Mouse (Mus musculus): ENCODE data around the gene Olfr1442. TPM values are rescaled to one million over a fixed set of nuclear protein-coding genes. Genes with fewer than 3 reads are reported as not detected.

Olfr1442 gene
- total RNA-seq (2014; fragmentation: Nextera tagmentation) (not detected in 2 replicates), total RNA-seq (2017) (0.05 and 0.06 TPM in 2 replicates), polyA plus RNA-seq (2012) (not detected in 2 replicates)

DNA sequence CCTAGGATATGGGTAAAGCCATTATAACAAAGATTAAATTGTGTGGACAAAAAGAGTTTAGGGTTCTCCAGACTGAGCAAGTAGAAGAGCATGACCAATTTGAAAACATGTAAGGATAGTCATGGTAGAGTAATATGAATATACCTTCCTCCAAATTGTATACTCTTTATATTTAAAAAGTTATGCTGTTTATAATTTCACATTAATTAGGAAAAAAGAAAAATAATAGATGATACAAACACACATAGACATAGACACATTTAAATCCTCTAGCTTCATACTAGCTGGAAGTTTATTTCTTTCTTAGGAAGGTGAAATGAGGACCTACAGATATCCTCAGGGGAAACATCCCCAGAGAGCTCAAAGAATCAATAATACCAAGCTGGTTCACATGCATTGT, at the start of gene Olfr1442:
TSS of gene Olfr1442 (plus strand) at position 301 of the 400 bp plus-strand sequence.
- ATAC-seq (ENCODE audit: extremely low read depth, insufficient number of reproducible peaks, low FRiP score, poor library complexity, severe bottlenecking) (no peak), DNase-seq (ENCODE audit: low spot score) (no peak)
- TF ChIP-seq GATA2 (IDR thresholded peaks at IDR 0.05; ENCODE audit: borderline replicate concordance, low read depth, low read length) = no peak
- TF ChIP-seq POLR2AphosphoS5 (IDR thresholded peaks at IDR 0.05; ENCODE audit: insufficient replicate concordance, low read depth, low read length) = no peak
- TF ChIP-seq CTCF (IDR thresholded peaks at IDR 0.05; ENCODE audit: low read depth, low read length) = no peak
- no peak for TF ChIP-seq GATA1 (IDR thresholded peaks at IDR 0.05; ENCODE audit: borderline replicate concordance, low read length)
- TF ChIP-seq TAL1 (conservative IDR thresholded peaks at IDR 0.05; ENCODE audit: low read depth, low read length) = no peak
- Histone ChIP-seq H3K4me1 (ENCODE audit: insufficient read depth, low read depth, low read length) (no peaks in the 10 kb centered on the region), H3K9me3 (replicated peaks) (no peaks in the 10 kb centered on the region), H3K36me3 (replicated peaks) (no peaks in the 10 kb centered on the region), H3K4me3 (ENCODE audit: low read depth, low read length) (no peak within 1 kb of the TSS), H3K27me3 (ENCODE audit: insufficient read depth, low read length) (peaks cover 3% of the 10 kb centered on the region; the same call in 1 of the 2 replicates)

DNA sequence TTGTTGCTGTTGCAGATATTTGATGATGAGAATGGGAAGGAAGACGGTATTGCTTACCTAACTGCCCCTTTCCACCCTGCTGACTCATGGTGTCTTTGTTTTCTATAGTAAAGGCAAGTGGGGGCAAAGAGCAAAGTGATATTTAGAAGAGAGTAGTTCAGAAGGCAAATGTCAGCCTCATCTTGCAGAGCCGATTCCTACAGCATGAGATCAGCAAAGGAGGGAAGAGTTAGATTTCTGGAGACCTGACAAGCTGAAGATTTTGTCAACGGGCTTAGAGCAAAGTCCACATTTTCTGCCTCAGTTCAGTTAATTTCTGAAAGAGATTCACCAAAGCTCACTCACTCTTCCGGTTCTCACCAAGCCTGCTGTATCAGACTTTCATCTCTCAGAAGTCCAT, 37.1 kb upstream of the Olfr1442 start, which contains the start of gene Glyat:
TSS of gene Glyat (plus strand) at position 133 of the 400 bp plus-strand sequence.
- Histone ChIP-seq H3K4me1 (ENCODE audit: insufficient read depth, low read depth, low read length) (no peaks in the 10 kb centered on the region), H3K36me3 (replicated peaks) (no peaks in the 10 kb centered on the region), H3K27me3 (ENCODE audit: insufficient read depth, low read length) (peaks cover 2% of the 10 kb centered on the region; the same call in 1 of the 2 replicates), H3K9me3 (replicated peaks) (no peaks in the 10 kb centered on the region), H3K4me3 (ENCODE audit: low read depth, low read length) (no peak within 1 kb of the TSS)
- no peak for TF ChIP-seq TAL1 (conservative IDR thresholded peaks at IDR 0.05; ENCODE audit: low read depth, low read length)
- no peak for TF ChIP-seq GATA2 (IDR thresholded peaks at IDR 0.05; ENCODE audit: borderline replicate concordance, low read depth, low read length)
- no peak for TF ChIP-seq CTCF (IDR thresholded peaks at IDR 0.05; ENCODE audit: low read depth, low read length)
- TF ChIP-seq GATA1 (IDR thresholded peaks at IDR 0.05; ENCODE audit: borderline replicate concordance, low read length) = no peak
- no peak for TF ChIP-seq POLR2AphosphoS5 (IDR thresholded peaks at IDR 0.05; ENCODE audit: insufficient replicate concordance, low read depth, low read length)
- no peak for DNase-seq (ENCODE audit: low spot score)
- no peak for ATAC-seq (ENCODE audit: extremely low read depth, insufficient number of reproducible peaks, low FRiP score, poor library complexity, severe bottlenecking)

DNA sequence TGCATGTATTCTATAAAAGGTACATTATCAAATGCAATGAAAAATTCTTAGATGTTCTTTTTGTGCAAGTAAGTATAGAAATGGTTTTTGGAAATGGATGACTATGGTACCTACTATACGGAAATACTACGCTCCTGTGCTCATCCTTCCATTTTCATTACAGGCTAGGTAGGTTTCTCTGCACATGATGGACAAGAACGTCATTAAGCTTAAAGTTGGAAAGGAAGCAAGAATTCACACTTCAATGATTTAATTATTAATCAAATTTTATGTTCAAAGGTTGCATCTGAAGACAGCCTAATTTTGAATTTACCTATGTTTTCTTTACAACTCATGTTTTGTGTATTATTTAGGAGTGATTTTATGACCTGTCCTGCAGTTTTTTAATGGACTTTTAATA, 36.0 kb upstream of the Olfr1442 start:
- Histone ChIP-seq H3K4me1 (ENCODE audit: insufficient read depth, low read depth, low read length) (no peaks in the 10 kb centered on the region), H3K4me3 (ENCODE audit: low read depth, low read length) (no peak overlapping the region), H3K36me3 (replicated peaks) (no peaks in the 10 kb centered on the region), H3K27me3 (ENCODE audit: insufficient read depth, low read length) (no peaks in the 10 kb centered on the region), H3K9me3 (replicated peaks) (no peaks in the 10 kb centered on the region)
- TF ChIP-seq GATA2 (IDR thresholded peaks at IDR 0.05; ENCODE audit: borderline replicate concordance, low read depth, low read length) (no peak), CTCF (IDR thresholded peaks at IDR 0.05; ENCODE audit: low read depth, low read length) (no peak), POLR2AphosphoS5 (IDR thresholded peaks at IDR 0.05; ENCODE audit: insufficient replicate concordance, low read depth, low read length) (no peak), TAL1 (conservative IDR thresholded peaks at IDR 0.05; ENCODE audit: low read depth, low read length) (no peak), GATA1 (IDR thresholded peaks at IDR 0.05; ENCODE audit: borderline replicate concordance, low read length) (no peak)
- DNase-seq (ENCODE audit: low spot score) = no peak
- no peak for ATAC-seq (ENCODE audit: extremely low read depth, insufficient number of reproducible peaks, low FRiP score, poor library complexity, severe bottlenecking)

- TF ChIP-seq CTCF (IDR thresholded peaks at IDR 0.05; ENCODE audit: low read depth, low read length) = no peak
- no peak for TF ChIP-seq GATA2 (IDR thresholded peaks at IDR 0.05; ENCODE audit: borderline replicate concordance, low read depth, low read length)
- no peak for TF ChIP-seq GATA1 (IDR thresholded peaks at IDR 0.05; ENCODE audit: borderline replicate concordance, low read length)
- TF ChIP-seq POLR2AphosphoS5 (IDR thresholded peaks at IDR 0.05; ENCODE audit: insufficient replicate concordance, low read depth, low read length) = no peak
- TF ChIP-seq TAL1 (conservative IDR thresholded peaks at IDR 0.05; ENCODE audit: low read depth, low read length) = no peak
- H3K4me1 ChIP-seq (ENCODE audit: insufficient read depth, low read depth, low read length) = no peaks in the 10 kb centered on the region
- DNase-seq (ENCODE audit: low spot score) (no peak), ATAC-seq (ENCODE audit: extremely low read depth, insufficient number of reproducible peaks, low FRiP score, poor library complexity, severe bottlenecking) (no peak)
- no peaks in the 10 kb centered on the region for H3K9me3 ChIP-seq (replicated peaks)
- no peaks in the 10 kb centered on the region for H3K36me3 ChIP-seq (replicated peaks)
- H3K27me3 ChIP-seq (ENCODE audit: insufficient read depth, low read length) = no peaks in the 10 kb centered on the region; the same call in 1 of the 2 replicates
- H3K4me3 ChIP-seq (ENCODE audit: low read depth, low read length) = no peak overlapping the region
These were observed 35.3 kb upstream of the Olfr1442 start for GRCm38 (mm10) chr19:12634963-12635362.

DNA sequence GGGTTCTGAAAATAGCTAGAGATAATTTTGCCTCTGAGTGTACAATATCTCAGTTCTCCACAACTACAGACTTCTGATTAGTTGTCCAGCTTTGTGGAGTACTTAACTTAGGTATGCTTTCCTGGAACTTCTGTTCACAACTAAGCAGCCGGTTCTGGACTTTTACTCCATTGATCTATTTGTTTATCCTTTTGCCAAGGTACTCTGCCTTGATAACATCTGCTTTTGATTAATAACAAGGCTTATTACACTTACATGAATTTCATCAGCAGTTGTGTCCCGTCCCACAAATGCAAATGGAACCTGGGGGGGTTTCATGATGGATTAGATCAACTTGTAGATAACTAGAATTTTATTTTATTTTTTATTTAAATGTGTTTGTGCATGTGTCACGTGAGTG, 33.4 kb upstream of the Olfr1442 start:
- DNase-seq (ENCODE audit: low spot score) (no peak), ATAC-seq (ENCODE audit: extremely low read depth, insufficient number of reproducible peaks, low FRiP score, poor library complexity, severe bottlenecking) (no peak)
- H3K4me1 ChIP-seq (ENCODE audit: insufficient read depth, low read depth, low read length) = no peaks in the 10 kb centered on the region
- TF ChIP-seq GATA2 (IDR thresholded peaks at IDR 0.05; ENCODE audit: borderline replicate concordance, low read depth, low read length) (no peak), TAL1 (conservative IDR thresholded peaks at IDR 0.05; ENCODE audit: low read depth, low read length) (no peak), POLR2AphosphoS5 (IDR thresholded peaks at IDR 0.05; ENCODE audit: insufficient replicate concordance, low read depth, low read length) (no peak), GATA1 (IDR thresholded peaks at IDR 0.05; ENCODE audit: borderline replicate concordance, low read length) (no peak), CTCF (IDR thresholded peaks at IDR 0.05; ENCODE audit: low read depth, low read length) (no peak)
- no peaks in the 10 kb centered on the region; the same call in 1 of the 2 replicates for H3K27me3 ChIP-seq (ENCODE audit: insufficient read depth, low read length)
- H3K4me3 ChIP-seq (ENCODE audit: low read depth, low read length) = no peak overlapping the region
- no peaks in the 10 kb centered on the region for H3K36me3 ChIP-seq (replicated peaks)
- H3K9me3 ChIP-seq (replicated peaks) = no peaks in the 10 kb centered on the region

- no peaks in the 10 kb centered on the region; the same call in 1 of the 2 replicates for H3K27me3 ChIP-seq (ENCODE audit: insufficient read depth, low read length)
- H3K36me3 ChIP-seq (replicated peaks) = no peaks in the 10 kb centered on the region
- no peak overlapping the region for H3K4me3 ChIP-seq (ENCODE audit: low read depth, low read length)
- DNase-seq (ENCODE audit: low spot score) = no peak
- no peaks in the 10 kb centered on the region for H3K9me3 ChIP-seq (replicated peaks)
- ATAC-seq (ENCODE audit: extremely low read depth, insufficient number of reproducible peaks, low FRiP score, poor library complexity, severe bottlenecking) = no peak
- no peaks in the 10 kb centered on the region for H3K4me1 ChIP-seq (ENCODE audit: insufficient read depth, low read depth, low read length)
- TF ChIP-seq GATA1 (IDR thresholded peaks at IDR 0.05; ENCODE audit: borderline replicate concordance, low read length) (no peak), GATA2 (IDR thresholded peaks at IDR 0.05; ENCODE audit: borderline replicate concordance, low read depth, low read length) (no peak), TAL1 (conservative IDR thresholded peaks at IDR 0.05; ENCODE audit: low read depth, low read length) (no peak), CTCF (IDR thresholded peaks at IDR 0.05; ENCODE audit: low read depth, low read length) (no peak), POLR2AphosphoS5 (IDR thresholded peaks at IDR 0.05; ENCODE audit: insufficient replicate concordance, low read depth, low read length) (no peak)
These were observed 32.2 kb upstream of the Olfr1442 start for GRCm38 (mm10) chr19:12638049-12638448.

Measured in G1E (cell line).